Mouse (Mus musculus): ENCODE results near the gene Sfmbt1.

DNA sequence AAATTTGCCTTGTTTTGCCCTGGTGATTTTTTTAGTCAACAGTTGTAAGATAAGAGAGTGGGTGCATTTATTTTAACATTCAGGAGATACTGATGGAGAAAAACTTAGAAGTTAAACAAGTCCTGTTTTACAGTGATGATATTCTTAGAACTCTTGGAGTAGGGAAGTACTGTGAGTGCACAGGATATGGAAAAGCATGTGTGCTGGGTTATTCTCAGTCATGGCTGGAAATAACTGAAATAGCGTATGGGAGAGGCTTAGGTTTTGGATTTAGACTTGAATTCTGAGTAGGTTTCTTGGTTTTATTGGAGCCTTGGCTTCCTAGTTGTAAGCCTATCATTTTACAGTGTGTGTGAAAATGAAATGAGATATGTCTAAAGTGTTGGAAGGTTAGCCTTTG, 31.5 kb downstream of the Sfmbt1 start:
- TF ChIP-seq POLR2A (IDR thresholded peaks at IDR 0.05; ENCODE audit: extremely low read depth, insufficient read depth, low read length) (no peak), CTCF (IDR thresholded peaks at IDR 0.05; ENCODE audit: extremely low read depth, insufficient read depth, low read length) (no peak)

Measured in cortical plate, adult 2 months (tissue).